8 mouse cellular contexts compared by ENCODE assay signal in the genomic region with DNA sequence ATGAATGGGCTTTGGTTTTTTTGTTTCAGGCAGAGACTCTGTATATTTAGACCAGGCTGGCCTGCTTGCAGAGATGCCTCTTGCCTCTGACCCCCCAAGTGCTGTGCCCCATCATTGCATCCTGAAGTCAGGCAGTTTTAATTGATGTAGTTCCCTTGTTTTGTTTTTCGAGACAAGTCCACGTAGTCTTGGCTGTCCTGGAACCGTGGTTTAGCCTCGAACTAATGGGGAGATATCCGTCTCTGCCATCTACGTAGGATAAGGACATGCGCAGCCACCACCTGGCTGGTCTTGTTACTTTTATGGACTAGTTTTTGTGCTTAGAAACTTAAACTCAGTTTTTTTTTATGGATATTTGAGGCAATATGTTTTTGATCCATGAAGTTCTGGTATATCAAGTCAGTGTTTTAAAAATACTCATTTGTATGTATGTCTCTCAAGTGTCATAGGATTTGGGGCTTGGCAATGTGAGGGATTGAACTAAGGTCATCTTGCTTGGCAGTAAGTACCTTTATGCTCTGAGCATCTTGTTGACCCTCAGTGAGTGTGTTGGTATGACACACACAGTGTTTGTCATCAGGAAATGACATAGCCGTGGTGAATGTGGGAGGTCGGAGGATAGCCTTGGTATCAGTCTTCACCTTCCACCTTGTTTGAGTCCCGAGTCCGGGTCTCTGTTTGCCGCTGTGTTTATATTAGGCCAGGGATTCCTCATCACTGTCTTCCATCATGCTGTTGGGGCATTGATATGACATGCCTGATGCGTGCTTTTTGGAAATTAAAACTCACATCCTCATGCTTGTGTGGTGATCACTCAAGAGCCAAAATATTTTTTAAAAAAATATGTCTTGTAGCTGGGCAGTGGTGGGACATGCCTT. TPM values are rescaled to one million over a fixed set of nuclear protein-coding genes. Genes with fewer than 3 reads are reported as not detected.
DNase-seq lines count a peak whose midpoint lies in the region; TF ChIP-seq lines count a peak whose summit lies in the region.

No protein-coding gene starts in this region.

- H3K4me3 ChIP-seq in gastrocnemius, adult 2 months = peak overlapping the region; percentile 100
- H3K4me3 ChIP-seq in C2C12 (ENCODE audit: insufficient read depth, poor library complexity, severe bottlenecking) = peak overlapping the region; percentile 89
- H3K4me3 ChIP-seq in embryonic fibroblast, embryonic 13.5 days (ENCODE audit: insufficient read depth, low read length) = peak overlapping the region; percentile 98
- H3K4me3 ChIP-seq in liver, adult 2 months (ENCODE audit: insufficient read depth, low read depth, low read length) = peak overlapping the region; percentile 90

- peak overlapping the region; percentile 97 for H3K9ac ChIP-seq in liver, adult 2 months (ENCODE audit: low read depth, low read length)

- peak overlapping the region; percentile 94 for H3K27ac ChIP-seq in gastrocnemius, adult 2 months
- no peak overlapping the region for H3K27ac ChIP-seq in embryonic fibroblast, embryonic 13.5 days (ENCODE audit: insufficient read depth, low read length)
- peak overlapping the region; percentile 22; the same call in 1 of the 2 replicates for H3K27ac ChIP-seq in liver, adult 2 months (replicated peaks; ENCODE audit: insufficient read depth, low read depth, low read length)

- no peak for DNase-seq in gastrocnemius, adult 2 months
- no peak for DNase-seq in gastrocnemius, postnatal 14 days
- peak; percentile 46 for DNase-seq in liver, adult 2 months (ENCODE audit: extremely low read depth, low read depth, low spot score)
- no peak for DNase-seq in frontal cortex, postnatal 10 days (ENCODE audit: low spot score in 2 of 2)
- no peak for DNase-seq in right cerebral cortex, adult 2 months (ENCODE audit: low spot score in 2 of 2)
- no peak for DNase-seq in gastrocnemius, postnatal 36 days

- no peak for TF ChIP-seq POLR2A in embryonic fibroblast, embryonic 13.5 days (IDR thresholded peaks at IDR 0.05; ENCODE audit: low read depth, low read length)
- TF ChIP-seq POLR2A in liver, adult 2 months (IDR thresholded peaks at IDR 0.05; ENCODE audit: extremely low read depth, insufficient read depth, low read length) = no peak

- peaks cover 47% of the 10 kb centered on the region for H3K36me3 ChIP-seq in C2C12 (ENCODE audit: control insufficient read depth, insufficient read depth)
- H3K36me3 ChIP-seq in liver, adult 2 months (ENCODE audit: control insufficient read depth, insufficient read depth, low read length) = peaks cover 40% of the 10 kb centered on the region

- peaks cover 53% of the 10 kb centered on the region for H3K79me3 ChIP-seq in C2C12 (ENCODE audit: low read depth)

- no peak for TF ChIP-seq CTCF in gastrocnemius, adult 2 months (IDR thresholded peaks at IDR 0.05)
- TF ChIP-seq CTCF in C2C12 (IDR thresholded peaks at IDR 0.05; ENCODE audit: control insufficient read depth, insufficient read depth, insufficient read length) = no peak
- no peak for TF ChIP-seq CTCF in embryonic fibroblast, embryonic 13.5 days (IDR thresholded peaks at IDR 0.05; ENCODE audit: borderline replicate concordance, insufficient read depth, low read length)
- TF ChIP-seq CTCF in liver, adult 2 months (IDR thresholded peaks at IDR 0.05; ENCODE audit: low read depth, low read length) = no peak

- H3K79me2 ChIP-seq in C2C12 (ENCODE audit: control insufficient read depth, insufficient read depth) = peaks cover 57% of the 10 kb centered on the region
- H3K79me2 ChIP-seq in liver, adult 2 months (ENCODE audit: control insufficient read depth, insufficient read depth, low read length) = peaks cover 17% of the 10 kb centered on the region; the same call in 1 of the 2 replicates

- H3ac ChIP-seq in C2C12 (ENCODE audit: control insufficient read depth, insufficient read length, low read depth) = peak overlapping the region; percentile 98

- intact Hi-C loops in gastrocnemius, adult 2 months (cut with DNase I) = no loop called here
- intact Hi-C loops in gastrocnemius, postnatal 14 days (cut with DNase I; ENCODE audit: low total_unique reads) = no loop called here
- intact Hi-C loops in gastrocnemius, postnatal 36 days (cut with DNase I) = loop anchor here (10.0 kb wide), 1 partner anchor 392 kb away; the partner anchor contains the start of genes Cct3 and Tsacc

- WGBS in liver, adult 2 months = 14% methylated on average over 13 of the region's 13 CpGs

- H3K27me3 ChIP-seq in C2C12 (ENCODE audit: control insufficient read depth, insufficient read depth, insufficient read length) = no peaks in the 10 kb centered on the region
- no peaks in the 10 kb centered on the region for H3K27me3 ChIP-seq in liver, adult 2 months (ENCODE audit: control insufficient read depth, insufficient read depth, low read length)

- peaks cover 3% of the 10 kb centered on the region for H3K4me1 ChIP-seq in embryonic fibroblast, embryonic 13.5 days (ENCODE audit: control insufficient read depth, insufficient read depth, low read length)
- H3K4me1 ChIP-seq in liver, adult 2 months (ENCODE audit: control insufficient read depth, insufficient read depth, low read length) = peaks cover 9% of the 10 kb centered on the region

TF ChIP-seq in C2C12, 6 proteins besides CTCF, POLR2A, EP300 and RAD21:
- no peak for TF ChIP-seq FOSL1 (IDR thresholded peaks at IDR 0.05; ENCODE audit: insufficient read depth, low read length, poor library complexity, severe bottlenecking)
- no peak for TF ChIP-seq MYOD1 (IDR thresholded peaks at IDR 0.05; ENCODE audit: control insufficient read depth, insufficient read length, low read depth)
- TF ChIP-seq CEBPB (IDR thresholded peaks at IDR 0.05; ENCODE audit: low read depth) = no peak
- no peak for TF ChIP-seq MYOG (IDR thresholded peaks at IDR 0.05; ENCODE audit: control insufficient read depth, extremely low read depth, insufficient read length)
- no peak for TF ChIP-seq MAX (IDR thresholded peaks at IDR 0.05)
- no peak for TF ChIP-seq USF1 (IDR thresholded peaks at IDR 0.05; ENCODE audit: low read depth)

RNA-seq across cellular contexts. Expression of gene Khdc4, which starts 1.4 kb away (rescaled TPM):
- 10 to 100 TPM; 24.0 TPM for total RNA-seq in gastrocnemius, adult 2 months (2021)
- total RNA-seq in gastrocnemius, postnatal 14 days (2021) = 10 to 100 TPM; 18.0 to 20.8 TPM
- polyA plus RNA-seq in C2C12 (2012; fragmentation: generic; extraction: Trizol) = 14.4 TPM
- 64.1 and 68.9 TPM in 2 replicates for polyA plus RNA-seq in embryonic fibroblast, embryonic 13.5 days (2011; ENCODE audit: insufficient read length, low read depth, missing spikeins)
- total RNA-seq in liver, adult 2 months (2014; rRNA removed) = 32.9 and 34.7 TPM in 2 replicates
- 23.8 and 39.7 TPM in 2 replicates for polyA plus RNA-seq in liver, adult 2 months (2012; rRNA removed)
- total RNA-seq in gastrocnemius, postnatal 36 days (2021) = 10 to 100 TPM; 19.9 to 25.0 TPM

RNA-seq across cellular contexts. Expression of gene Rit1, which starts 29.7 kb away (rescaled TPM):
- total RNA-seq in gastrocnemius, adult 2 months (2021) = 10 to 100 TPM; 20.8 to 20.9 TPM
- 10 to 100 TPM; 17.3 to 21.4 TPM for total RNA-seq in gastrocnemius, postnatal 14 days (2021)
- 42.5 TPM for polyA plus RNA-seq in C2C12 (2012; fragmentation: generic; extraction: Trizol)
- 52.1 and 57.8 TPM in 2 replicates for polyA plus RNA-seq in embryonic fibroblast, embryonic 13.5 days (2011; ENCODE audit: insufficient read length, low read depth, missing spikeins)
- total RNA-seq in liver, adult 2 months (2014; rRNA removed) = 18.0 and 19.9 TPM in 2 replicates
- 14.4 and 14.8 TPM in 2 replicates for polyA plus RNA-seq in liver, adult 2 months (2012; rRNA removed)
- total RNA-seq in gastrocnemius, postnatal 36 days (2021) = 10 to 100 TPM; 16.5 to 20.5 TPM

RNA-seq across cellular contexts. Expression of gene Rxfp4, which starts 34.0 kb away (rescaled TPM):
- total RNA-seq in gastrocnemius, adult 2 months (2021) = not detected
- not detected for total RNA-seq in gastrocnemius, postnatal 14 days (2021)
- 0.05 TPM for polyA plus RNA-seq in C2C12 (2012; fragmentation: generic; extraction: Trizol)
- polyA plus RNA-seq in embryonic fibroblast, embryonic 13.5 days (2011; ENCODE audit: insufficient read length, low read depth, missing spikeins) = not detected in 2 replicates
- total RNA-seq in liver, adult 2 months (2014; rRNA removed) = not detected in 2 replicates
- not detected in 2 replicates for polyA plus RNA-seq in liver, adult 2 months (2012; rRNA removed)
- not detected for total RNA-seq in gastrocnemius, postnatal 36 days (2021)
